Mouse (Mus musculus): ENCODE results near the gene Kank2.

- TF ChIP-seq EP300 (IDR thresholded peaks at IDR 0.05; ENCODE audit: insufficient read depth, low read depth, low read length) (no peak), CTCF (IDR thresholded peaks at IDR 0.05; ENCODE audit: low read depth, low read length) (no peak)
These were observed 69.3 kb downstream of the Kank2 start for GRCm38 (mm10) chr9:21729264-21729663.

Data from ES-Bruce4 (cell line).